Mouse (Mus musculus) layer of hippocampus, adult 2 months (tissue): Measurements from ENCODE around the gene Ptpn6. TPM values are rescaled to one million over a fixed set of nuclear protein-coding genes. Genes with fewer than 3 reads are reported as not detected.

Source experiments
- DNase-seq, 2 experiments: peaks; one replicate each; pipeline ENCODE4 v3.0.0; 2022; ENCODE audit warnings: low spot score in 2 of 2
- H3K27ac ChIP-seq: fragments of 200-600 bp; 2 replicates; pipeline ENCODE4 v1.8.1; 2022
- H3K4me3 ChIP-seq: fragments of 200-600 bp; 2 replicates; pipeline ENCODE4 v1.8.1; 2022; ENCODE audit warnings: mild to moderate bottlenecking
- CTCF ChIP-seq: fragments of 200-600 bp; conservative IDR thresholded peaks from 2 replicates; pipeline ENCODE4 v1.8.1; 2022; ENCODE audit warnings: antibody characterized with exemption, mild to moderate bottlenecking, moderate library complexity
- total RNA-seq, 2 experiments: library from RNA; stranded (reverse); gene quantifications; 2 replicates each; pipeline ENCODE4 v1.2.3; 2021

The Ptpn6 gene
- total RNA-seq, 2 experiments from 2014 or later, result 5.5 to 6.6 TPM

GRCm38 (mm10) chr6:124716864-124717490 is 21.5 kb downstream of the Ptpn6 start:
- Histone ChIP-seq H3K27ac (no peak overlapping the region), H3K4me3 (no peak overlapping the region)
- TF ChIP-seq CTCF, result peak; percentile 68
- DNase-seq, result no peak

GRCm38 (mm10) chr6:124712918-124713317 is 25.6 kb downstream of the Ptpn6 start:
- no peak for DNase-seq
- peak; percentile 35 for TF ChIP-seq CTCF
- peak overlapping the region; percentile 98 for H3K4me3 ChIP-seq
- peak overlapping the region; percentile 94 for H3K27ac ChIP-seq

- DNase-seq, result peak; percentile 98
- H3K27ac ChIP-seq, result peak within 1 kb of the TSS; percentile 94
- peak; percentile 32; the same call in 1 of the 2 replicates for TF ChIP-seq CTCF
- peak within 1 kb of the TSS; percentile 98 for H3K4me3 ChIP-seq
These were observed 26.4 kb downstream of the Ptpn6 start, which contains the start of the genes Emg1 and Phb2 for GRCm38 (mm10) chr6:124711824-124712782. TSS of gene Emg1 (minus strand) at chr6:124712178. TSS of gene Phb2 (plus strand) at chr6:124712336.

GRCm38 (mm10) chr6:124708289-124708889 is 30.1 kb downstream of the Ptpn6 start:
- no peak for DNase-seq
- H3K27ac ChIP-seq, result no peak overlapping the region
- no peak for TF ChIP-seq CTCF
- no peak overlapping the region for H3K4me3 ChIP-seq

GRCm38 (mm10) chr6:124706061-124706627 is 32.4 kb downstream of the Ptpn6 start:
- DNase-seq, result no peak
- Histone ChIP-seq H3K27ac (peak overlapping the region; percentile 87), H3K4me3 (no peak overlapping the region)
- no peak for TF ChIP-seq CTCF

GRCm38 (mm10) chr6:124704417-124704816 is 34.1 kb downstream of the Ptpn6 start:
- H3K4me3 ChIP-seq, result no peak overlapping the region
- TF ChIP-seq CTCF, result no peak
- no peak for DNase-seq

GRCm38 (mm10) chr6:124703789-124704188 is 34.7 kb downstream of the Ptpn6 start:
- no peak overlapping the region for H3K4me3 ChIP-seq
- no peak for TF ChIP-seq CTCF
- peak overlapping the region; percentile 40 for H3K27ac ChIP-seq
- no peak for DNase-seq

More at GRCm38 (mm10) chr6:124704417-124704816, 34.1 kb downstream of the Ptpn6 start:
- H3K27ac ChIP-seq, result peak overlapping the region; percentile 40; the same call in 1 of the 2 replicates

- DNase-seq, result peak; percentile 59 to 69
- TF ChIP-seq CTCF, result peak; percentile 91
- Histone ChIP-seq H3K27ac (peak overlapping the region; percentile 81; the same call in 1 of the 2 replicates), H3K4me3 (no peak overlapping the region)
These were observed 35.8 kb downstream of the Ptpn6 start for GRCm38 (mm10) chr6:124702784-124703103.

GRCm38 (mm10) chr6:124702102-124702783 is 36.3 kb downstream of the Ptpn6 start:
- DNase-seq, result no peak

GRCm38 (mm10) chr6:124701338-124701737 is 37.2 kb downstream of the Ptpn6 start:
- Histone ChIP-seq H3K27ac (peak overlapping the region; percentile 81), H3K4me3 (no peak overlapping the region)
- peak; percentile 62 for TF ChIP-seq CTCF
- no peak for DNase-seq

More at GRCm38 (mm10) chr6:124702102-124702783, 36.3 kb downstream of the Ptpn6 start:
- Histone ChIP-seq H3K27ac (peak overlapping the region; percentile 81; the same call in 1 of the 2 replicates), H3K4me3 (no peak overlapping the region)
- no peak for TF ChIP-seq CTCF

- Histone ChIP-seq H3K4me3 (no peak overlapping the region), H3K27ac (peak overlapping the region; percentile 81)
- DNase-seq, result peak; percentile 67 to 76
- no peak for TF ChIP-seq CTCF
These were observed 38.4 kb downstream of the Ptpn6 start for GRCm38 (mm10) chr6:124699962-124700610.
